Mouse (Mus musculus) neural tube, embryonic 14.5 days (tissue): ENCODE data around the gene Smim23. TPM values are rescaled to one million over a fixed set of nuclear protein-coding genes. Genes with fewer than 3 reads are reported as not detected.

Experiments used
- ATAC-seq: fragments of 200-750 bp; cut with Nextera tagmentation; 2 replicates; pipeline ENCODE4 v1.8.0; 2017; ENCODE audit warnings: low read depth, mild to moderate bottlenecking, moderate TSS enrichment, moderate library complexity
- H3K27ac ChIP-seq: fragments of 300-500 bp; sonication (generic); 2 replicates; pipeline ENCODE4 v1.5.1; 2014; ENCODE audit warnings: low read depth, mild to moderate bottlenecking, control low read depth, low read length, moderate library complexity, mixed read lengths
- H3K27me3 ChIP-seq: fragments of 300-500 bp; sonication (generic); 2 replicates; pipeline ENCODE4 v1.6.1; 2014; ENCODE audit warnings: low read length; ENCODE audit not compliant: control insufficient read depth, insufficient read depth
- H3K36me3 ChIP-seq: fragments of 300-500 bp; sonication (generic); 2 replicates; pipeline ENCODE4 v1.6.1; 2014; ENCODE audit warnings: low read length, mixed read lengths; ENCODE audit not compliant: control insufficient read depth, insufficient read depth
- H3K4me1 ChIP-seq: fragments of 300-500 bp; sonication (generic); 2 replicates; pipeline ENCODE4 v1.6.1; 2014; ENCODE audit warnings: low read length; ENCODE audit not compliant: control insufficient read depth, insufficient read depth
- H3K4me2 ChIP-seq: fragments of 300-500 bp; sonication (generic); 2 replicates; pipeline ENCODE4 v1.6.1; 2014; ENCODE audit warnings: mild to moderate bottlenecking, low read depth, low read length, control low read depth
- H3K4me3 ChIP-seq: fragments of 300-500 bp; sonication (generic); 2 replicates; pipeline ENCODE4 v1.5.1; 2014; ENCODE audit warnings: low read depth, low read length, control low read depth, mixed read lengths
- H3K9ac ChIP-seq: fragments of 300-500 bp; sonication (generic); replicated peaks from 2 replicates; pipeline ENCODE4 v1.6.1; 2014; ENCODE audit warnings: low read depth, mild to moderate bottlenecking, control low read depth, low read length, mixed read lengths
- H3K9me3 ChIP-seq: fragments of 300-500 bp; sonication (generic); 2 replicates; pipeline ENCODE4 v1.6.1; 2016; ENCODE audit warnings: low read length; ENCODE audit not compliant: control insufficient read depth
- WGBS: fragments of 180-500 bp; shearing (Covaris S2); extraction: QIAGEN DNeasy Blood & Tissue Kit; methylation state at CpG from one replicate; pipeline ENCODE4 v1.1.7; 2014; 5-methylcytosine and 5-hydroxymethylcytosine counted together
- polyA plus RNA-seq: library from polyadenylated mRNA; unstranded; fragments of >200 nt; fragmentation: Nextera tagmentation; extraction: Ambion mirVana; gene quantifications from 2 replicates; pipeline ENCODE4 v1.2.1, GENCODE M21; 2014

Smim23 gene
- polyA plus RNA-seq, 1 experiment from 2014 or later: not detected

DNA sequence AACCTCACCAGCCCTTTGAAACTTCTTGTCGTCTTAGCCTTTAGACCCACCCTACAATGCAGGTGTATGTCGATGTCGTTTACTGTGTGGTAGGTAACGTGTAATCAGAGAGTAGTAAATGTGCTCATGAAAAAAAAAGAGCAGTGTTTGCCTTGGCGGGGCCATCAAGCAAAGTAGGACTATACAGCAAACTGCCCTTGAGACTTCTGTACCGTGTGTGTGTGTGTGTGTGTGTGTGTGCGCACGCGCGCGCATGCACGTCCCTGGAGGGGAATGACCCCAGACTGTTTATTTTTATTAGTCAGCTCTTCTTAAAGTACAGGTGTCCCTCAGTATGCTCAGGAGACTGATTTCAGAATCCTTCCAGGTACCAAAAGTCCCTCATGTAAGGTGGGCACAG lies 6.8 kb downstream of the Smim23 start:
- no peak overlapping the region for H3K9ac ChIP-seq
- no peaks in the 10 kb centered on the region for H3K36me3 ChIP-seq
- H3K27me3 ChIP-seq: no peaks in the 10 kb centered on the region
- no peak overlapping the region for H3K27ac ChIP-seq
- H3K4me2 ChIP-seq: no peak overlapping the region
- H3K9me3 ChIP-seq: no peaks in the 10 kb centered on the region
- WGBS: 94% methylated on average over 12 of the region's 12 CpGs
- no peak for ATAC-seq
- H3K4me1 ChIP-seq: no peaks in the 10 kb centered on the region
- H3K4me3 ChIP-seq: no peak overlapping the region

DNA sequence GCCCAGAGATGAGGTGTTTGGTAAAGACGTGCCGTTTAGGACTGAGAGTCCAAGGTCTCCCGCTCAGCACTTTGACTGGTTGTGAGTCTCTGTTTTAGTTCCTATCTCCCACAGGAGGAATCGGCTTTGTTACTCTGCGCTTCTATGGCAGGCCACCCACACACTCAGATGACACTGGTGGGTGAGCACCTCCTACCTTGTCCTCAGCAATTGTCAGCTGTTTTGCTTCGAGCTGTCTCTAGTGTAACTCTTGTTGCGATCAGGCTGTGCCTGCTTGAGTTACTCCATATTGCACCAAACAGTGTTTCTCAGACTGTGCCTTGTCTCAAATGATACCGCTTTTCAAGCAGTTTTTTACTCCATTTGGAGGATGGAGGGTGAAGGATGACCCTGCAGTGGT lies 10.1 kb downstream of the Smim23 start:
- Histone ChIP-seq H3K27me3 (no peaks in the 10 kb centered on the region), H3K36me3 (no peaks in the 10 kb centered on the region), H3K9ac (no peak overlapping the region), H3K4me3 (no peak overlapping the region), H3K4me2 (no peak overlapping the region), H3K27ac (no peak overlapping the region), H3K4me1 (peaks cover 3% of the 10 kb centered on the region; the same call in 1 of the 2 replicates), H3K9me3 (no peaks in the 10 kb centered on the region)
- ATAC-seq: no peak
- 93% methylated on average over 8 of the region's 8 CpGs for WGBS

DNA sequence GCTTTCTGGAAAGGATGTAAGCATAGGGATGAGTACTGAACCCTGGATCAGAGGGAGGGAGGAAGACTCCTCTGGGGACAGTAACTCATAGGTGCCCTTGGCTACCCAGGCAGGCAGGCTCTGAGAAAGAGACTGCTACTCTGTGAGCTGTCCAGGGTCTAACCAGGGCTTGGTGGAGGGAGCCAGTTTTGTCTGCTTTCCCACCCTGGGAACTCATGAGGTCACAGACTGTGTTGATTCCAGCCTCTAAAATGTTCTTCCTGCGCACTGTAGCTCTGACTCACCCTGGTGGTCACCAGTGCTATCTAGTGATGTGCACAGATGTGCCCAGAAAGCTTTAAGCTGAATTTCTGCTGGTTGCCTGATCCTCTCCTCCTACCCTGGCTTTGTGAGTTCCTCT lies 15.3 kb downstream of the Smim23 start:
- Histone ChIP-seq H3K9me3 (no peaks in the 10 kb centered on the region), H3K27ac (no peak overlapping the region), H3K4me2 (no peak overlapping the region), H3K27me3 (no peaks in the 10 kb centered on the region), H3K4me3 (no peak overlapping the region), H3K36me3 (no peaks in the 10 kb centered on the region), H3K4me1 (peaks cover 3% of the 10 kb centered on the region; the same call in 1 of the 2 replicates), H3K9ac (no peak overlapping the region)
- WGBS: 84% methylated on average over 1 of the region's 1 CpGs
- ATAC-seq: no peak

DNA sequence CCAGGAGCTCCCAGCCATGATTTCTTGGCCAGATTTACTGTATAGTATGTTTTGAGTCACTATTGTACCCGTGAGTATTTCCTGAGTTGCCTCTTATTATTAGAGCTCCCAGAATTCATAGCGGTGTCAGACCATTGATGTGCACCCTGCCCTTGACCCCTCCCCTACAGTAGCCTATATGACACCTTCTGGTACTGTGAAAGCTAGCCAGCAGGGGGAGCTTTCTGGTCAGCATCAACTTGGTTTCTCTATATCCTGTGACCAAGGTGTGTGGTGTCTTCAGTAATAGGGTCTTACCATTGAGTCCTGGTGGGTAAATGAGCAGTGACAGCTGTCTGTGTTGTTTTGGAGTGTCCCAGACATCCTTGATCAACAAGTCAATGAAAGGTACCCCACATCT lies 18.4 kb downstream of the Smim23 start:
- ATAC-seq: peak; percentile 76; the same call in 1 of the 2 replicates

DNA sequence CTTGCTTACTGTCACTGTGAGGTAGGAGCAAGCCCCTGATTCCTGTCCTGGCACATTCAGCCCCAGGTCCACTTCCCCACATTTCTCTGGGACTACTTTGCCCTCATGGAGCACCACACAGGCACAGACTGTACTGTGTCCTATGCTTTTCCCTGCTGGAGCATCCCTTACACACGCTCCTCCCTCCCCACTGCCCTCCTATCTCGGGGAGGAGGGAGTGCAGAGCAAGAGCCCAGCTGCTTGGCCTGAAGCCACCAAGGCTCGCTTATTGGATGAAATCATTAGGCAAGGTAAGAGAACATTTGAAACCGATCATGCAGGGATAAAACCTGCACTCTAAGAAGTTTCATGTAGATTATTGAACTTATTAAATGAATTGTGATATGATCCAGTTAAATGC lies 20.7 kb downstream of the Smim23 start:
- Histone ChIP-seq H3K27me3 (no peaks in the 10 kb centered on the region), H3K9me3 (no peaks in the 10 kb centered on the region), H3K27ac (no peak overlapping the region), H3K4me2 (no peak overlapping the region), H3K9ac (no peak overlapping the region), H3K4me1 (peaks cover 5% of the 10 kb centered on the region; the same call in 1 of the 2 replicates), H3K36me3 (no peaks in the 10 kb centered on the region), H3K4me3 (no peak overlapping the region)
- 42% methylated on average over 4 of the region's 4 CpGs for WGBS
- no peak for ATAC-seq

More for the DNA sequence above, 18.4 kb downstream of the Smim23 start:
- H3K9ac ChIP-seq: no peak overlapping the region
- peaks cover 7% of the 10 kb centered on the region; the same call in 1 of the 2 replicates for H3K4me1 ChIP-seq
- H3K4me3 ChIP-seq: no peak overlapping the region
- H3K36me3 ChIP-seq: no peaks in the 10 kb centered on the region
- H3K27ac ChIP-seq: no peak overlapping the region
- H3K27me3 ChIP-seq: no peaks in the 10 kb centered on the region
- H3K4me2 ChIP-seq: no peak overlapping the region
- no peaks in the 10 kb centered on the region for H3K9me3 ChIP-seq
- 15% methylated on average over 2 of the region's 2 CpGs for WGBS

DNA sequence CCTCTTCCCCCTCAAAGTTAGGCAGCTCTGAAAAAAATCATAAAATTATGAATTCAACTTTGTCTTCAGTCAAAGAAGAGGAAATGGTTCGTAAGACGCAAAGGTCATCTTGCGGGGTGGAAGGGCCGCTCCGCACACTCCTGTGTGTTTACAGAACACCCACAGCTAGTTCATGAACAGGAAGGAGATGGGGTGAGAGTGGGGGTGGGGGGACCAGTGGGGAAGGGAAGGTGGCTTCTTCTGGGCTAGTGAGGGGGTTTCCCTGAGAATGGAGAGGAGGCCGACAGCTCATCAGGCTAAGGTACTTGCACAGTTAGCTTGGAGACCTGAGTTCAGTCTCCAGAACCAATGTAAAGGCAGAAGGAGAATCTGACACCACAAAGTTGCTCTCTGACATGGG lies 22.7 kb downstream of the Smim23 start:
- WGBS: 78% methylated on average over 6 of the region's 6 CpGs
- H3K27ac ChIP-seq: no peak overlapping the region
- no peak overlapping the region for H3K4me3 ChIP-seq

DNA sequence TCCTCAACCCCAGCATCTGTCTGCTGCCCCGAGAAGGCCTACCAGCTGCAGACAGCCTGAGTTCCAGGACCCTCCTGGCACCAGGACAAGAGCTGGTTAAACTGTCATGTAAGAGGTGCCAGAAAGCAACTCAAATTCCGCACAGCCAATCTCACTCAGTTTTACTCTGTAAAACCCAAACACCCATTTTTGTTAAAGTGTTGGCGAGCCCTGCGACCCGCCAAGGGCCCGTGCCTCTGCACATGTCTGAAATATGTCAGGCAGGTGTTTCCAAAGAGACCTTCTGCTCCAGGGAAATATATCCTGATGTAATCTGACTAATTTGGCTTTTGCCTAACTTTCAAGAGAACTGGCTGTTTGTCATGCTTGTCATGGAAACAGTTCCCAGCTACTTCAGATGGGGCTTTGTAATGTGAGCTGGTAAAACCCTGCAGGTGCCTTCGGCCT lies 23.5 kb downstream of the Smim23 start:
- H3K4me1 ChIP-seq: peaks cover 5% of the 10 kb centered on the region; the same call in 1 of the 2 replicates
- ATAC-seq: no peak
- no peak overlapping the region for H3K27ac ChIP-seq
- no peak overlapping the region for H3K4me2 ChIP-seq
- no peaks in the 10 kb centered on the region for H3K9me3 ChIP-seq
- whole genome bisulfite sequencing: 60% methylated on average over 7 of the region's 7 CpGs
- no peaks in the 10 kb centered on the region for H3K36me3 ChIP-seq
- no peak overlapping the region for H3K4me3 ChIP-seq
- no peaks in the 10 kb centered on the region for H3K27me3 ChIP-seq
- no peak overlapping the region for H3K9ac ChIP-seq

More for the DNA sequence above, 22.7 kb downstream of the Smim23 start:
- no peak for ATAC-seq
- Histone ChIP-seq H3K9me3 (no peaks in the 10 kb centered on the region), H3K9ac (no peak overlapping the region), H3K27me3 (no peaks in the 10 kb centered on the region), H3K4me2 (no peak overlapping the region), H3K36me3 (no peaks in the 10 kb centered on the region), H3K4me1 (peaks cover 5% of the 10 kb centered on the region; the same call in 1 of the 2 replicates)

DNA sequence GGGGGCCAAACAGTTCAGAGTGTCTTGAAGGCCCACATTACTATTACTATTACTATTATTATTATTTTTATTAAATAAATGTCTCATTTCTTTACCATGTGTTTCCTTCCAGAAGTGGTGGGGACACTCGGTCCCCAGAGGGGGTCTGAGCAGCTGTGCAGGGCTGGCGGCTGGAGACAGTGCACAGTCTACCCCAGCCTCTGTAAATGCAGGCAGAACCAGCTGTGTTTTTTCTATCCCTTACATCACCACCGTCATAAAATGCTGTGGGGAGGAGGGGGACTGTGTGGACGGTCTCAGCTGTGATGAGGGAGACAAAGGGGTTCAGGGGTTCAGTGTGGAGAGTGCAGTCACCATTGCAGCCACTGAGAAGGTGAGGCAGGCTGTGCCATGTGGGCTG lies 26.0 kb downstream of the Smim23 start:
- ATAC-seq: peak; percentile 39; the same call in 1 of the 2 replicates
- WGBS: 37% methylated on average over 4 of the region's 4 CpGs
- H3K4me1 ChIP-seq: peaks cover 5% of the 10 kb centered on the region; the same call in 1 of the 2 replicates
- H3K27me3 ChIP-seq: no peaks in the 10 kb centered on the region
- H3K9me3 ChIP-seq: no peaks in the 10 kb centered on the region
- H3K27ac ChIP-seq: no peak overlapping the region
- no peak overlapping the region for H3K4me3 ChIP-seq
- no peak overlapping the region for H3K4me2 ChIP-seq
- H3K9ac ChIP-seq: no peak overlapping the region
- no peaks in the 10 kb centered on the region for H3K36me3 ChIP-seq

DNA sequence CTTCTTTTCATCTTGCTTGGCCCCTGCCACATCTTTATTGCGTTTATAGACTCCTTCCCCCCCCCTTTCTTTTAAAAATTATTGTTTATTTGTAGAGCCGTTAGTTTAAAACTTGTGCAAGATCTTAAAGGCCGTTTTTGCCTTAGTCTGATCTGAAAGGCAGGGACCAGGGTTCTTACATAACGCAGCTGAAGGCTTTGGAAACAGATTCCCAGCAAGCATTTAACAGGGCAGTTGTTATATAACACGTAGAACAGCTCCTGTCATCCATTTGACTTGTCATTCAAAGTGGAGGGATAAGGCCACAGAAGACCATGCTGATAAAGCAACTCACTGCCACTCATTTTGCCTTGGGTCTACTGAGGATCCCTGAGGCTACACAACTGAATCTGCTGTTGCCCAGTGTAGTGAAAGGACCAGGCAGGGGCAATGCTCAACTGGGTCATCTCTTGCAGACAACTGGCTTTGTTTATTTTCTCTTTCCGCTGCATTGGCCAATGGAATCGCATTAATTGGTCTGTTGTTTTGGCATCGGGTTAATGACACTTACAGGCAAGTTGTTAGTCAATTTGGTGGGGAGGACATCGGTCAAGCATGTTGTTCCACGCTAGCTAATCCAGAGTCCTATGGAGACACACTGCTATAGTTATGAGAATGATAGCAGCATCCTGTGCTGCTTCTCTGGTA lies 29.5 kb downstream of the Smim23 start:
- Histone ChIP-seq H3K27ac (no peak overlapping the region), H3K4me3 (no peak overlapping the region), H3K9ac (no peak overlapping the region), H3K4me1 (no peaks in the 10 kb centered on the region), H3K9me3 (no peaks in the 10 kb centered on the region), H3K4me2 (no peak overlapping the region), H3K36me3 (no peaks in the 10 kb centered on the region), H3K27me3 (no peaks in the 10 kb centered on the region)
- no peak for ATAC-seq
- 69% methylated on average over 10 of the region's 10 CpGs for WGBS
